Mouse (Mus musculus) gastrocnemius, postnatal 36 days (tissue): ENCODE data around the gene Zmynd10. TPM values are rescaled to one million over a fixed set of nuclear protein-coding genes. Genes with fewer than 3 reads are reported as not detected.
A peak's percentile ranks its signal among the peaks of the same experiment; 100 is the strongest.
"Not testable (repeated sequence)": the region's sequence is repeated elsewhere in the genome, so short reads cannot be mapped to it uniquely, and the experiment has no call there.

ENCODE experiments used
- DNase-seq, 2 experiments: peaks; one replicate each; pipeline ENCODE4 v3.0.0; 2022
- intact Hi-C: fragments of 180-260 bp; cut with DNase I; formaldehyde crosslinking; loops from one replicate; pipeline ENCODE4 v1.15.1; 2025
- total RNA-seq, 2 experiments: library from RNA; stranded (reverse); gene quantifications; 2 replicates each; pipeline ENCODE4 v1.2.3; 2021

Zmynd10 gene
- total RNA-seq, 2 experiments from 2014 or later = not detected

GRCm38 (mm10) chr9:107553541-107554318 lies 6.6 kb downstream of the Zmynd10 start:
- DNase-seq = no peak
- intact Hi-C loops = no loop called here

GRCm38 (mm10) chr9:107554319-107554825 lies 7.3 kb downstream of the Zmynd10 start:
- intact Hi-C loops = no loop called here
- peak; percentile 88 to 93 for DNase-seq

GRCm38 (mm10) chr9:107555031-107555457 lies 7.9 kb downstream of the Zmynd10 start:
- DNase-seq = peak; percentile 65 to 66
- intact Hi-C loops = no loop called here

GRCm38 (mm10) chr9:107555701-107556100 lies 8.6 kb downstream of the Zmynd10 start:
- no peak for DNase-seq
- intact Hi-C loops = no loop called here

GRCm38 (mm10) chr9:107556346-107556745 lies 9.2 kb downstream of the Zmynd10 start:
- no peak for DNase-seq
- intact Hi-C loops = no loop called here

- DNase-seq = peak; percentile 85 to 93
- intact Hi-C loops = no loop called here
These were observed 16.0 kb downstream of the Zmynd10 start, which contains the start of gene Tusc2 for GRCm38 (mm10) chr9:107563029-107563581. Gene Tusc2 (plus strand): TSS chr9:107563255.

GRCm38 (mm10) chr9:107565556-107565955 lies 18.5 kb downstream of the Zmynd10 start:
- intact Hi-C loops, DNase-seq: not testable (repeated sequence)

GRCm38 (mm10) chr9:107566041-107566709 lies 19.1 kb downstream of the Zmynd10 start:
- peak; percentile 78 to 81 for DNase-seq

GRCm38 (mm10) chr9:107566855-107567254 lies 19.8 kb downstream of the Zmynd10 start:
- DNase-seq = no peak
- intact Hi-C loops = no loop called here

More at GRCm38 (mm10) chr9:107566041-107566709, 19.1 kb downstream of the Zmynd10 start:
- intact Hi-C loops = no loop called here

- DNase-seq = no peak
- intact Hi-C loops = no loop called here
These were observed 20.7 kb downstream of the Zmynd10 start, which contains the start of gene Hyal2 for GRCm38 (mm10) chr9:107567702-107568319. Gene Hyal2 (plus strand): TSS chr9:107567945.

GRCm38 (mm10) chr9:107568331-107569261 lies 21.5 kb downstream of the Zmynd10 start:
- peak; percentile 81 to 82 for DNase-seq
- intact Hi-C loops = no loop called here

- intact Hi-C loops = no loop called here
These were observed 22.2 kb downstream of the Zmynd10 start for GRCm38 (mm10) chr9:107569270-107569669.

GRCm38 (mm10) chr9:107570016-107570415 lies 22.9 kb downstream of the Zmynd10 start:
- no peak for DNase-seq
- intact Hi-C loops = no loop called here

More at GRCm38 (mm10) chr9:107569270-107569669, 22.2 kb downstream of the Zmynd10 start:
- DNase-seq = no peak

- DNase-seq = no peak
- intact Hi-C loops = no loop called here
These were observed 23.7 kb downstream of the Zmynd10 start for GRCm38 (mm10) chr9:107570845-107571244.

GRCm38 (mm10) chr9:107571534-107572326 lies 24.6 kb downstream of the Zmynd10 start:
- intact Hi-C loops = no loop called here
- no peak for DNase-seq

GRCm38 (mm10) chr9:107572327-107572662 lies 25.2 kb downstream of the Zmynd10 start:
- intact Hi-C loops = no loop called here
- no peak for DNase-seq

GRCm38 (mm10) chr9:107573774-107574173 lies 26.7 kb downstream of the Zmynd10 start:
- intact Hi-C loops, DNase-seq: not testable (repeated sequence)

- DNase-seq = no peak
- intact Hi-C loops = no loop called here
These were observed 28.7 kb downstream of the Zmynd10 start for GRCm38 (mm10) chr9:107575579-107576356.
